Mouse (Mus musculus) midbrain, embryonic 14.5 days (tissue): ENCODE data around the gene Dpf3. TPM values are rescaled to one million over a fixed set of nuclear protein-coding genes. Genes with fewer than 3 reads are reported as not detected.

Experiments used
- ATAC-seq: fragments of 200-750 bp; cut with Nextera tagmentation; 2 replicates; pipeline ENCODE4 v1.8.0; 2017; ENCODE audit warnings: moderate number of reproducible peaks, moderate library complexity; ENCODE audit not compliant: low FRiP score, low TSS enrichment
- DNase-seq: peaks from one replicate; pipeline ENCODE4 v3.0.0-alpha.2; 2015
- H3K27ac ChIP-seq: fragments of 300-500 bp; sonication (generic); replicated peaks from 2 replicates; pipeline ENCODE4 v1.5.1; 2014; ENCODE audit warnings: mild to moderate bottlenecking, low read depth, low read length, moderate library complexity
- H3K27me3 ChIP-seq: fragments of 300-500 bp; sonication (generic); 2 replicates; pipeline ENCODE4 v1.6.1; 2014; ENCODE audit warnings: low read length, control low read depth, mixed read lengths; ENCODE audit not compliant: control insufficient read depth, insufficient read depth
- H3K36me3 ChIP-seq: fragments of 300-500 bp; sonication (generic); 2 replicates; pipeline ENCODE4 v1.6.1; 2014; ENCODE audit warnings: low read length, control low read depth; ENCODE audit not compliant: control insufficient read depth, insufficient read depth
- H3K4me1 ChIP-seq: fragments of 300-500 bp; sonication (generic); 2 replicates; pipeline ENCODE4 v1.6.1; 2014; ENCODE audit warnings: mild to moderate bottlenecking, antibody characterized with exemption, low read length, control low read depth; ENCODE audit not compliant: control insufficient read depth, insufficient read depth
- H3K4me2 ChIP-seq: fragments of 300-500 bp; sonication (generic); 2 replicates; pipeline ENCODE4 v1.6.1; 2014; ENCODE audit warnings: mild to moderate bottlenecking, low read length, moderate library complexity
- H3K4me3 ChIP-seq: fragments of 300-500 bp; sonication (generic); replicated peaks from 2 replicates; pipeline ENCODE4 v1.5.1; 2014; ENCODE audit warnings: low read depth, low read length
- H3K9ac ChIP-seq: fragments of 300-500 bp; sonication (generic); replicated peaks from 2 replicates; pipeline ENCODE4 v1.6.1; 2014; ENCODE audit warnings: mild to moderate bottlenecking, low read length, moderate library complexity
- H3K9me3 ChIP-seq: fragments of 300-500 bp; sonication (generic); 2 replicates; pipeline ENCODE4 v1.6.1; 2016; ENCODE audit warnings: low read length, control low read depth, mixed read lengths; ENCODE audit not compliant: control insufficient read depth
- WGBS: fragments of 180-500 bp; shearing (Covaris S2); extraction: QIAGEN DNeasy Blood & Tissue Kit; methylation state at CpG from one replicate; pipeline ENCODE4 v1.1.7; 2014; 5-methylcytosine and 5-hydroxymethylcytosine counted together
- polyA plus RNA-seq: library from polyadenylated mRNA; unstranded; fragments of >200 nt; fragmentation: Nextera tagmentation; extraction: Ambion mirVana; gene quantifications from 2 replicates; pipeline ENCODE4 v1.2.1, GENCODE M21; 2014

The Dpf3 gene
- polyA plus RNA-seq, 1 experiment from 2014 or later = 30.1 TPM

GRCm38 (mm10) chr12:83513185-83513584, 25.7 kb upstream of the Dpf3 start:
- no peak overlapping the region for H3K4me3 ChIP-seq
- H3K9me3 ChIP-seq = no peaks in the 10 kb centered on the region
- 39% methylated on average over 5 of the region's 5 CpGs for WGBS
- no peak for ATAC-seq
- no peak overlapping the region for H3K9ac ChIP-seq
- H3K4me1 ChIP-seq = 0 out of 2 replicates have a peak, but pooled peaks cover 4% of the 10 kb centered on the region
- H3K27me3 ChIP-seq = no peaks in the 10 kb centered on the region
- no peak overlapping the region for H3K4me2 ChIP-seq
- DNase-seq = no peak
- no peaks in the 10 kb centered on the region for H3K36me3 ChIP-seq
- 0 out of 2 replicates have a peak overlapping the region, but pooled peaks have one; percentile 37 for H3K27ac ChIP-seq

- H3K4me1 ChIP-seq = 0 out of 2 replicates have a peak, but pooled peaks cover 4% of the 10 kb centered on the region
- H3K9ac ChIP-seq = no peak overlapping the region
- H3K4me3 ChIP-seq = no peak overlapping the region
- no peaks in the 10 kb centered on the region for H3K36me3 ChIP-seq
- no peaks in the 10 kb centered on the region for H3K9me3 ChIP-seq
- 37% methylated on average over 4 of the region's 4 CpGs for WGBS
- DNase-seq = no peak
- no peak for ATAC-seq
- H3K27ac ChIP-seq = 0 out of 2 replicates have a peak overlapping the region, but pooled peaks have one; percentile 37
- H3K27me3 ChIP-seq = no peaks in the 10 kb centered on the region
- no peak overlapping the region for H3K4me2 ChIP-seq
Measured at GRCm38 (mm10) chr12:83512783-83513182, 25.3 kb upstream of the Dpf3 start.

- ATAC-seq = no peak
- no peaks in the 10 kb centered on the region for H3K27me3 ChIP-seq
- H3K9me3 ChIP-seq = no peaks in the 10 kb centered on the region
- H3K4me2 ChIP-seq = no peak overlapping the region
- H3K9ac ChIP-seq = no peak overlapping the region
- 87% methylated on average over 5 of the region's 5 CpGs for WGBS
- no peaks in the 10 kb centered on the region for H3K36me3 ChIP-seq
- H3K4me1 ChIP-seq = 0 out of 2 replicates have a peak, but pooled peaks cover 4% of the 10 kb centered on the region
- H3K27ac ChIP-seq = no peak overlapping the region
- no peak overlapping the region for H3K4me3 ChIP-seq
- no peak for DNase-seq
Measured at GRCm38 (mm10) chr12:83510586-83510985, 23.1 kb upstream of the Dpf3 start.

GRCm38 (mm10) chr12:83506543-83506942, 19.0 kb upstream of the Dpf3 start:
- Histone ChIP-seq H3K4me2 (no peak overlapping the region), H3K9me3 (no peaks in the 10 kb centered on the region), H3K36me3 (no peaks in the 10 kb centered on the region), H3K4me1 (no peaks in the 10 kb centered on the region), H3K27me3 (no peaks in the 10 kb centered on the region), H3K27ac (no peak overlapping the region), H3K9ac (no peak overlapping the region), H3K4me3 (no peak overlapping the region)
- 80% methylated on average over 10 of the region's 10 CpGs for WGBS
- DNase-seq (no peak), ATAC-seq (no peak)

GRCm38 (mm10) chr12:83502190-83502589, 14.7 kb upstream of the Dpf3 start:
- Histone ChIP-seq H3K9me3 (no peaks in the 10 kb centered on the region), H3K4me1 (no peaks in the 10 kb centered on the region), H3K9ac (no peak overlapping the region), H3K27ac (no peak overlapping the region), H3K36me3 (no peaks in the 10 kb centered on the region), H3K4me3 (no peak overlapping the region), H3K27me3 (no peaks in the 10 kb centered on the region), H3K4me2 (no peak overlapping the region)
- 6% methylated on average over 9 of the region's 9 CpGs for WGBS
- DNase-seq (peak; percentile 91), ATAC-seq (no peak)

GRCm38 (mm10) chr12:83499256-83499655, 11.7 kb upstream of the Dpf3 start:
- no peak overlapping the region for H3K4me2 ChIP-seq
- no peak overlapping the region for H3K27ac ChIP-seq
- ATAC-seq (no peak), DNase-seq (no peak)
- H3K9me3 ChIP-seq = no peaks in the 10 kb centered on the region
- no peaks in the 10 kb centered on the region for H3K36me3 ChIP-seq
- no peaks in the 10 kb centered on the region for H3K4me1 ChIP-seq
- 67% methylated on average over 5 of the region's 5 CpGs for WGBS
- H3K4me3 ChIP-seq = no peak overlapping the region
- no peak overlapping the region for H3K9ac ChIP-seq
- H3K27me3 ChIP-seq = no peaks in the 10 kb centered on the region

GRCm38 (mm10) chr12:83497959-83498358, 10.4 kb upstream of the Dpf3 start:
- Histone ChIP-seq H3K4me2 (no peak overlapping the region), H3K27ac (no peak overlapping the region), H3K9ac (no peak overlapping the region), H3K4me1 (no peaks in the 10 kb centered on the region), H3K27me3 (no peaks in the 10 kb centered on the region), H3K4me3 (no peak overlapping the region), H3K36me3 (no peaks in the 10 kb centered on the region), H3K9me3 (no peaks in the 10 kb centered on the region)
- DNase-seq = no peak
- no peak for ATAC-seq
- 83% methylated on average over 3 of the region's 3 CpGs for WGBS

GRCm38 (mm10) chr12:83496736-83497135, 9.2 kb upstream of the Dpf3 start:
- DNase-seq = no peak
- Histone ChIP-seq H3K27ac (no peak overlapping the region), H3K4me2 (no peak overlapping the region), H3K36me3 (no peaks in the 10 kb centered on the region), H3K9me3 (no peaks in the 10 kb centered on the region), H3K4me3 (no peak overlapping the region), H3K27me3 (no peaks in the 10 kb centered on the region), H3K9ac (no peak overlapping the region), H3K4me1 (no peaks in the 10 kb centered on the region)
- WGBS = 91% methylated on average over 6 of the region's 6 CpGs
- ATAC-seq = no peak

GRCm38 (mm10) chr12:83496336-83496735, 8.8 kb upstream of the Dpf3 start:
- Histone ChIP-seq H3K9me3 (no peaks in the 10 kb centered on the region), H3K4me2 (no peak overlapping the region), H3K4me1 (no peaks in the 10 kb centered on the region), H3K4me3 (no peak overlapping the region), H3K36me3 (no peaks in the 10 kb centered on the region), H3K9ac (no peak overlapping the region), H3K27ac (no peak overlapping the region), H3K27me3 (no peaks in the 10 kb centered on the region)
- ATAC-seq = no peak
- no peak for DNase-seq
- WGBS = 77% methylated on average over 4 of the region's 4 CpGs
